Mouse (Mus musculus): ENCODE data around the gene Rasgef1a.

- TF ChIP-seq CTCF (IDR thresholded peaks at IDR 0.05; ENCODE audit: control insufficient read depth, insufficient read depth, insufficient replicate concordance, low read depth, low read length): no peak
- no peak for TF ChIP-seq POLR2A (IDR thresholded peaks at IDR 0.05; ENCODE audit: control insufficient read depth, low read depth, low read length)
These were observed 10.0 kb upstream of the Rasgef1a start for GRCm38 (mm10) chr6:118001272-118001671.

Data from testis, adult 2 months (tissue).